In genomic region chr3:88717831-88718230, GRCm38 (mm10) we compare ENCODE assay signal across 9 mouse cellular contexts. TPM values are rescaled to one million over a fixed set of nuclear protein-coding genes. Genes with fewer than 3 reads are reported as not detected.
DNase-seq lines count a peak whose midpoint lies in the region; ATAC-seq and TF ChIP-seq lines count a peak whose summit lies in the region.
"Had no signal": no experiment of that assay in that cellular context is flagged by ENCODE, and none has a peak within 500 bp of the region (broad histone marks: within the 10 kb centered on the region; RNA-seq: fewer than 3 reads in every experiment).

No protein-coding gene starts in this region.

- TF ChIP-seq CTCF in hindbrain, postnatal 0 days (IDR thresholded peaks at IDR 0.05; ENCODE audit: low read depth): no peak

- no peaks in the 10 kb centered on the region for H3K27me3 ChIP-seq in hindbrain, embryonic 10.5 days (ENCODE audit: insufficient read depth, poor library complexity, severe bottlenecking)
- no peaks in the 10 kb centered on the region for H3K27me3 ChIP-seq in hindbrain, embryonic 11.5 days (ENCODE audit: control insufficient read depth, insufficient read depth, low read length)
- no peaks in the 10 kb centered on the region for H3K27me3 ChIP-seq in hindbrain, postnatal 0 days (ENCODE audit: insufficient read depth, low read length)
- H3K27me3 ChIP-seq in midbrain, embryonic 15.5 days (replicated peaks): no peaks in the 10 kb centered on the region
- H3K27me3 ChIP-seq: Patski had no signal

- peaks cover 55% of the 10 kb centered on the region for H3K36me3 ChIP-seq in hindbrain, embryonic 10.5 days
- H3K36me3 ChIP-seq in hindbrain, embryonic 11.5 days (ENCODE audit: control insufficient read depth, insufficient read depth, low read length): no peaks in the 10 kb centered on the region
- H3K36me3 ChIP-seq in hindbrain, postnatal 0 days (ENCODE audit: insufficient read depth, low read length): peaks cover 9% of the 10 kb centered on the region
- peaks cover 15% of the 10 kb centered on the region for H3K36me3 ChIP-seq in midbrain, embryonic 15.5 days (replicated peaks)

- peak overlapping the region; percentile 80 for H3K4me3 ChIP-seq in hindbrain, embryonic 10.5 days
- no peak overlapping the region for H3K4me3 ChIP-seq in hindbrain, embryonic 11.5 days (ENCODE audit: low read depth, low read length)
- H3K4me3 ChIP-seq in hindbrain, postnatal 0 days (ENCODE audit: low read length): peak overlapping the region; percentile 64
- peak overlapping the region; percentile 12 for H3K4me3 ChIP-seq in midbrain, embryonic 15.5 days

- peaks cover 17% of the 10 kb centered on the region for H3K4me1 ChIP-seq in hindbrain, embryonic 10.5 days (replicated peaks)
- H3K4me1 ChIP-seq in hindbrain, embryonic 11.5 days (replicated peaks; ENCODE audit: control insufficient read depth, insufficient read depth, low read length): no peaks in the 10 kb centered on the region
- peaks cover 10% of the 10 kb centered on the region for H3K4me1 ChIP-seq in hindbrain, postnatal 0 days (ENCODE audit: insufficient read depth, low read length)
- H3K4me1 ChIP-seq in midbrain, embryonic 15.5 days: peaks cover 22% of the 10 kb centered on the region

- no peak for DNase-seq in hindbrain, embryonic 10.5 days (ENCODE audit: low spot score)
- no peak for DNase-seq in hindbrain, embryonic 11.5 days (ENCODE audit: low spot score)
- DNase-seq in c-Kit-positive CD71-positive TER-119-positive erythroid progenitor cells, embryonic 14.5 days (ENCODE audit: low spot score): peak; percentile 46
- no peak for DNase-seq in hindbrain, postnatal 0 days (ENCODE audit: low spot score)
- no peak for DNase-seq in cerebellum, postnatal 10 days
- no peak for DNase-seq in right cerebral cortex, adult 18-20 months
- no peak for DNase-seq in gastrocnemius, postnatal 25 days

- no peaks in the 10 kb centered on the region for H3K9me3 ChIP-seq in hindbrain, embryonic 10.5 days
- no peaks in the 10 kb centered on the region for H3K9me3 ChIP-seq in hindbrain, embryonic 11.5 days (ENCODE audit: control insufficient read depth, low read length)
- no peaks in the 10 kb centered on the region for H3K9me3 ChIP-seq in hindbrain, postnatal 0 days (ENCODE audit: low read length)
- H3K9me3 ChIP-seq in midbrain, embryonic 15.5 days: no peaks in the 10 kb centered on the region

- no peak overlapping the region for H3K9ac ChIP-seq in hindbrain, embryonic 11.5 days (ENCODE audit: low read depth, low read length)
- H3K9ac ChIP-seq in hindbrain, postnatal 0 days (replicated peaks; ENCODE audit: low read length): no peak overlapping the region
- no peak overlapping the region for H3K9ac ChIP-seq in midbrain, embryonic 15.5 days

- ATAC-seq in hindbrain, embryonic 11.5 days (ENCODE audit: low FRiP score): no peak
- no peak for ATAC-seq in hindbrain, postnatal 0 days
- no peak for ATAC-seq in midbrain, embryonic 15.5 days (replicated peaks)
- ATAC-seq: Patski had no signal

- no peak overlapping the region for H3K27ac ChIP-seq in hindbrain, embryonic 10.5 days
- H3K27ac ChIP-seq in hindbrain, embryonic 11.5 days (ENCODE audit: low read depth, low read length): no peak overlapping the region
- no peak overlapping the region for H3K27ac ChIP-seq in hindbrain, postnatal 0 days
- H3K27ac ChIP-seq in midbrain, embryonic 15.5 days: no peak overlapping the region

- WGBS in hindbrain, embryonic 10.5 days: 78% methylated on average over 1 of the region's 1 CpGs
- WGBS in hindbrain, embryonic 11.5 days: 85% methylated on average over 1 of the region's 1 CpGs
- WGBS in hindbrain, postnatal 0 days: 60% methylated on average over 1 of the region's 1 CpGs
- 77% methylated on average over 1 of the region's 1 CpGs for WGBS in midbrain, embryonic 15.5 days

- H3K4me2 ChIP-seq in hindbrain, embryonic 11.5 days (replicated peaks; ENCODE audit: low read depth, low read length): no peak overlapping the region
- H3K4me2 ChIP-seq in hindbrain, postnatal 0 days (ENCODE audit: low read depth, low read length): peak overlapping the region; percentile 81
- peak overlapping the region; percentile 96 for H3K4me2 ChIP-seq in midbrain, embryonic 15.5 days

RNA-seq across cellular contexts. Expression of gene Rit1, which starts 1.2 kb away (rescaled TPM):
- polyA plus RNA-seq in hindbrain, embryonic 10.5 days (2016; fragmentation: Nextera tagmentation; extraction: Ambion mirVana): 35.7 and 48.5 TPM in 2 replicates
- polyA plus RNA-seq in hindbrain, embryonic 11.5 days (2014; fragmentation: Nextera tagmentation; extraction: Ambion mirVana): 44.6 and 48.4 TPM in 2 replicates
- 55.6 and 76.7 TPM in 2 replicates for total RNA-seq in hindbrain, postnatal 0 days (2014; rRNA removed)
- 68.7 and 69.3 TPM in 2 replicates for polyA plus RNA-seq in hindbrain, postnatal 0 days (2015; fragmentation: Nextera tagmentation; extraction: Ambion mirVana)
- 62.0 and 64.0 TPM in 2 replicates for polyA plus RNA-seq in midbrain, embryonic 15.5 days (2015; fragmentation: Nextera tagmentation; extraction: Ambion mirVana)
- total RNA-seq in gastrocnemius, postnatal 25 days (2021): 10 to 100 TPM; 18.4 to 18.7 TPM

RNA-seq across cellular contexts. Expression of gene Khdc4, which starts 32.2 kb away (rescaled TPM):
- 99.6 and 102 TPM in 2 replicates for polyA plus RNA-seq in hindbrain, embryonic 10.5 days (2016; fragmentation: Nextera tagmentation; extraction: Ambion mirVana)
- 103 and 105 TPM in 2 replicates for polyA plus RNA-seq in hindbrain, embryonic 11.5 days (2014; fragmentation: Nextera tagmentation; extraction: Ambion mirVana)
- 57.9 and 74.4 TPM in 2 replicates for total RNA-seq in hindbrain, postnatal 0 days (2014; rRNA removed)
- polyA plus RNA-seq in hindbrain, postnatal 0 days (2015; fragmentation: Nextera tagmentation; extraction: Ambion mirVana): 66.1 and 70.7 TPM in 2 replicates
- 88.9 and 92.9 TPM in 2 replicates for polyA plus RNA-seq in midbrain, embryonic 15.5 days (2015; fragmentation: Nextera tagmentation; extraction: Ambion mirVana)
- 10 to 100 TPM; 22.6 to 23.0 TPM for total RNA-seq in gastrocnemius, postnatal 25 days (2021)

RNA-seq across cellular contexts. Expression of gene Syt11, which starts 57.1 kb away (rescaled TPM):
- polyA plus RNA-seq in hindbrain, embryonic 10.5 days (2016; fragmentation: Nextera tagmentation; extraction: Ambion mirVana): 112 and 147 TPM in 2 replicates
- 137 and 151 TPM in 2 replicates for polyA plus RNA-seq in hindbrain, embryonic 11.5 days (2014; fragmentation: Nextera tagmentation; extraction: Ambion mirVana)
- 201 and 216 TPM in 2 replicates for total RNA-seq in hindbrain, postnatal 0 days (2014; rRNA removed)
- 265 and 273 TPM in 2 replicates for polyA plus RNA-seq in hindbrain, postnatal 0 days (2015; fragmentation: Nextera tagmentation; extraction: Ambion mirVana)
- polyA plus RNA-seq in midbrain, embryonic 15.5 days (2015; fragmentation: Nextera tagmentation; extraction: Ambion mirVana): 204 and 208 TPM in 2 replicates
- 1 to 10 TPM; 3.1 to 3.7 TPM for total RNA-seq in gastrocnemius, postnatal 25 days (2021)
